Comparison of ENCODE assay signal across 8 mouse cellular contexts in genomic region chr2:5951621-5952211, GRCm38 (mm10). TPM values are rescaled to one million over a fixed set of nuclear protein-coding genes. Genes with fewer than 3 reads are reported as not detected.
A peak's percentile ranks its signal among the peaks of the same experiment; 100 is the strongest.
DNase-seq lines count a peak whose midpoint lies in the region; ATAC-seq and TF ChIP-seq lines count a peak whose summit lies in the region.

No protein-coding gene starts in this region.

- H3K4me1 ChIP-seq in heart, embryonic 12.5 days (replicated peaks), result peaks cover 4% of the 10 kb centered on the region
- peaks cover 3% of the 10 kb centered on the region; the same call in 1 of the 2 replicates for H3K4me1 ChIP-seq in forebrain, postnatal 0 days (ENCODE audit: insufficient read depth)
- H3K4me1 ChIP-seq in liver, embryonic 11.5 days (replicated peaks; ENCODE audit: control insufficient read depth, insufficient read depth, low read length), result peaks cover 6% of the 10 kb centered on the region; the same call in 1 of the 2 replicates
- H3K4me1 ChIP-seq in neural tube, embryonic 12.5 days, result peaks cover 13% of the 10 kb centered on the region

- ATAC-seq in heart, embryonic 12.5 days (ENCODE audit: insufficient number of reproducible peaks, low FRiP score), result peak; percentile 69
- peak; percentile 34 for ATAC-seq in forebrain, postnatal 0 days
- ATAC-seq in liver, embryonic 11.5 days (replicated peaks; ENCODE audit: low FRiP score), result peak; percentile 59
- no peak; the same call in none of the 2 replicates for ATAC-seq in neural tube, embryonic 12.5 days (ENCODE audit: low FRiP score, low read depth)

- H3K36me3 ChIP-seq in heart, embryonic 12.5 days, result no peaks in the 10 kb centered on the region
- no peaks in the 10 kb centered on the region for H3K36me3 ChIP-seq in forebrain, postnatal 0 days (ENCODE audit: insufficient read depth)
- no peaks in the 10 kb centered on the region for H3K36me3 ChIP-seq in liver, embryonic 11.5 days (ENCODE audit: control insufficient read depth, insufficient read depth, low read length)
- no peaks in the 10 kb centered on the region for H3K36me3 ChIP-seq in neural tube, embryonic 12.5 days

- intact Hi-C loops in heart, postnatal 25 days (cut with DNase I), result loop anchor here (5.0 kb wide), 1 partner anchor 54 kb away; the partner anchor contains the start of gene Sec61a2

- under 1% methylated on average over 46 of the region's 46 CpGs for WGBS in heart, embryonic 12.5 days
- 1% methylated on average over 46 of the region's 46 CpGs for WGBS in forebrain, postnatal 0 days
- under 1% methylated on average over 46 of the region's 46 CpGs for WGBS in liver, embryonic 11.5 days
- WGBS in neural tube, embryonic 12.5 days, result under 1% methylated on average over 46 of the region's 46 CpGs

- H3K4me3 ChIP-seq in heart, embryonic 12.5 days, result peak overlapping the region; percentile 98
- H3K4me3 ChIP-seq in forebrain, postnatal 0 days (ENCODE audit: low read depth, low read length), result peak overlapping the region; percentile 94
- H3K4me3 ChIP-seq in liver, embryonic 11.5 days (ENCODE audit: low read depth, low read length), result peak overlapping the region; percentile 72
- H3K4me3 ChIP-seq in neural tube, embryonic 12.5 days, result peak overlapping the region; percentile 94

- no peak for DNase-seq in heart, postnatal 25 days (ENCODE audit: low spot score)
- peak; percentile 48 to 55 for DNase-seq in B cell, adult 2 months
- peak; percentile 32 for DNase-seq in adipocyte (ENCODE audit: low spot score)
- no peak for DNase-seq in forebrain, postnatal 0 days
- no peak for DNase-seq in liver, embryonic 11.5 days (ENCODE audit: low spot score)
- no peak for DNase-seq in layer of hippocampus, adult 8-10 months (ENCODE audit: low spot score in 2 of 2)

- TF ChIP-seq CTCF in forebrain, postnatal 0 days (IDR thresholded peaks at IDR 0.05; ENCODE audit: low read depth), result no peak

- H3K9ac ChIP-seq in heart, embryonic 12.5 days, result peak overlapping the region; percentile 97
- peak overlapping the region; percentile 80 for H3K9ac ChIP-seq in forebrain, postnatal 0 days
- H3K9ac ChIP-seq in liver, embryonic 11.5 days (ENCODE audit: low read depth, low read length), result peak overlapping the region; percentile 77
- H3K9ac ChIP-seq in neural tube, embryonic 12.5 days, result peak overlapping the region; percentile 94

- peak overlapping the region; percentile 88 for H3K4me2 ChIP-seq in heart, embryonic 12.5 days
- H3K4me2 ChIP-seq in forebrain, postnatal 0 days (ENCODE audit: low read depth), result peak overlapping the region; percentile 82
- H3K4me2 ChIP-seq in liver, embryonic 11.5 days, result peak overlapping the region; percentile 73
- H3K4me2 ChIP-seq in neural tube, embryonic 12.5 days (replicated peaks), result peak overlapping the region; percentile 91

- no peaks in the 10 kb centered on the region for H3K27me3 ChIP-seq in heart, embryonic 12.5 days (replicated peaks)
- H3K27me3 ChIP-seq in forebrain, postnatal 0 days (ENCODE audit: insufficient read depth, low read length), result no peaks in the 10 kb centered on the region
- H3K27me3 ChIP-seq in liver, embryonic 11.5 days (replicated peaks; ENCODE audit: control insufficient read depth, insufficient read depth, low read length), result no peaks in the 10 kb centered on the region
- H3K27me3 ChIP-seq in neural tube, embryonic 12.5 days (replicated peaks), result no peaks in the 10 kb centered on the region

- H3K27ac ChIP-seq in heart, embryonic 12.5 days (ENCODE audit: poor library complexity, severe bottlenecking), result peak overlapping the region; percentile 93
- H3K27ac ChIP-seq in forebrain, postnatal 0 days (ENCODE audit: low read depth, low read length), result peak overlapping the region; percentile 68
- peak overlapping the region; percentile 66 for H3K27ac ChIP-seq in liver, embryonic 11.5 days (ENCODE audit: low read depth, low read length)
- peak overlapping the region; percentile 50 for H3K27ac ChIP-seq in neural tube, embryonic 12.5 days

- H3K9me3 ChIP-seq in heart, embryonic 12.5 days (replicated peaks), result no peaks in the 10 kb centered on the region
- H3K9me3 ChIP-seq in forebrain, postnatal 0 days (ENCODE audit: low read length), result no peaks in the 10 kb centered on the region
- no peaks in the 10 kb centered on the region for H3K9me3 ChIP-seq in liver, embryonic 11.5 days (ENCODE audit: control insufficient read depth, low read length)
- H3K9me3 ChIP-seq in neural tube, embryonic 12.5 days, result no peaks in the 10 kb centered on the region

RNA-seq across cellular contexts. Expression of gene Upf2, which starts 0.4 kb away (rescaled TPM):
- polyA plus RNA-seq in heart, embryonic 12.5 days (2016; fragmentation: Nextera tagmentation; extraction: Ambion mirVana), result 7.3 and 8.2 TPM in 2 replicates
- 10 to 100 TPM; 12.9 to 14.3 TPM for total RNA-seq in heart, postnatal 25 days (2021)
- total RNA-seq in forebrain, postnatal 0 days (2014; rRNA removed), result 9.8 and 11.1 TPM in 2 replicates
- polyA plus RNA-seq in forebrain, postnatal 0 days (2015; fragmentation: Nextera tagmentation; extraction: Ambion mirVana), result 3.3 and 4.1 TPM in 2 replicates
- 10.4 and 10.7 TPM in 2 replicates for polyA plus RNA-seq in liver, embryonic 11.5 days (2014; fragmentation: Nextera tagmentation; extraction: Ambion mirVana)
- polyA plus RNA-seq in neural tube, embryonic 12.5 days (2016; fragmentation: Nextera tagmentation; extraction: Ambion mirVana), result 11.3 and 13.1 TPM in 2 replicates
- 10 to 100 TPM; 32.6 to 52.1 (median 41.1) TPM for total RNA-seq in layer of hippocampus, adult 8-10 months (2022)

RNA-seq across cellular contexts. Expression of gene Dhtkd1, which starts 9.1 kb away (rescaled TPM):
- 2.0 and 2.1 TPM in 2 replicates for polyA plus RNA-seq in heart, embryonic 12.5 days (2016; fragmentation: Nextera tagmentation; extraction: Ambion mirVana)
- total RNA-seq in heart, postnatal 25 days (2021), result 1 to 10 TPM; 5.1 to 5.5 TPM
- 8.0 and 13.1 TPM in 2 replicates for total RNA-seq in forebrain, postnatal 0 days (2014; rRNA removed)
- 2.1 and 3.7 TPM in 2 replicates for polyA plus RNA-seq in forebrain, postnatal 0 days (2015; fragmentation: Nextera tagmentation; extraction: Ambion mirVana)
- 3.5 and 4.8 TPM in 2 replicates for polyA plus RNA-seq in liver, embryonic 11.5 days (2014; fragmentation: Nextera tagmentation; extraction: Ambion mirVana)
- 4.7 and 5.5 TPM in 2 replicates for polyA plus RNA-seq in neural tube, embryonic 12.5 days (2016; fragmentation: Nextera tagmentation; extraction: Ambion mirVana)
- total RNA-seq in layer of hippocampus, adult 8-10 months (2022), result 10 to 100 TPM in 3 of 4 experiments, 1 to 10 TPM in 1; 6.9 to 12.3 (median 11.1) TPM

RNA-seq across cellular contexts. Expression of gene Sec61a2, which starts 56.5 kb away (rescaled TPM):
- polyA plus RNA-seq in heart, embryonic 12.5 days (2016; fragmentation: Nextera tagmentation; extraction: Ambion mirVana), result 54.9 and 55.4 TPM in 2 replicates
- total RNA-seq in heart, postnatal 25 days (2021), result 10 to 100 TPM; 13.9 to 14.1 TPM
- total RNA-seq in forebrain, postnatal 0 days (2014; rRNA removed), result 84.7 and 109 TPM in 2 replicates
- 84.6 and 94.5 TPM in 2 replicates for polyA plus RNA-seq in forebrain, postnatal 0 days (2015; fragmentation: Nextera tagmentation; extraction: Ambion mirVana)
- polyA plus RNA-seq in liver, embryonic 11.5 days (2014; fragmentation: Nextera tagmentation; extraction: Ambion mirVana), result 48.1 and 51.8 TPM in 2 replicates
- polyA plus RNA-seq in neural tube, embryonic 12.5 days (2016; fragmentation: Nextera tagmentation; extraction: Ambion mirVana), result 86.5 and 93.9 TPM in 2 replicates
- total RNA-seq in layer of hippocampus, adult 8-10 months (2022), result 100 to 1,000 TPM in 2 of 4 experiments, 10 to 100 TPM in 2; 88.3 to 135 (median 101) TPM

Comparison
In these comparisons a context has a peak if more than half of its experiments do, and no peak if none do; other contexts are left out.
1. DNase-seq: peak in B cell, adult 2 months (2 of 2) and adipocyte (single experiment); none in heart, postnatal 25 days (single experiment), forebrain, postnatal 0 days (single experiment), liver, embryonic 11.5 days (single experiment) and layer of hippocampus, adult 8-10 months (0 of 2).
2. Peak in every context shown above with its lines, with median percentiles within 50 percentile points of each other: H3K27ac ChIP-seq, H3K4me2 ChIP-seq, H3K4me3 ChIP-seq and H3K9ac ChIP-seq.